Mouse (Mus musculus): ENCODE measurements around the gene Dop1b. TPM values are rescaled to one million over a fixed set of nuclear protein-coding genes. Genes with fewer than 3 reads are reported as not detected.

Gene Dop1b
- total RNA-seq, 1 experiment: 11.6 TPM

- no peak for TF ChIP-seq ZC3H11A (IDR thresholded peaks at IDR 0.05; ENCODE audit: borderline replicate concordance, low read depth, low read length)
- no peak for TF ChIP-seq MAFK (IDR thresholded peaks at IDR 0.05; ENCODE audit: insufficient read depth, low read depth, low read length)
- no peak for TF ChIP-seq HCFC1 (IDR thresholded peaks at IDR 0.05; ENCODE audit: borderline replicate concordance, insufficient read depth, low read length)
- TF ChIP-seq ZNF384 (IDR thresholded peaks at IDR 0.05; ENCODE audit: low read depth, low read length): no peak
- TF ChIP-seq CHD2 (IDR thresholded peaks at IDR 0.05; ENCODE audit: low read depth, low read length): no peak
- Histone ChIP-seq H3K4me1 (ENCODE audit: control insufficient read depth in 2 of 2, insufficient read depth in 2 of 2, low read length in 2 of 2, poor library complexity in 1 of 2) (peaks cover 0 to 4% of the 10 kb centered on the region in 2 experiments; a peak in 1 of 4 replicates), H3K9me3 (ENCODE audit: control insufficient read depth, insufficient read depth, low read depth, low read length) (no peaks in the 10 kb centered on the region), H3K27ac (ENCODE audit: insufficient read depth, low read depth, low read length, poor library complexity, severe bottlenecking) (no peak overlapping the region), H3K9ac (ENCODE audit: insufficient read depth, low read depth, low read length, poor library complexity, severe bottlenecking) (no peak overlapping the region), H3K4me3 (ENCODE audit: insufficient read depth in 1 of 2, low read depth in 1 of 2, low read length in 2 of 2, poor library complexity in 1 of 2, severe bottlenecking in 1 of 2) (no peak overlapping the region), H3K36me3 (ENCODE audit: control insufficient read depth, insufficient read depth, low read length, poor library complexity, severe bottlenecking) (no peaks in the 10 kb centered on the region)
- in situ Hi-C loops (cut with MboI; ENCODE audit: low sequenced_read_pairs in 2 of 2, unreplicated experiment in 2 of 2): no loop called here
- DNase-seq (ENCODE audit: low read depth, low spot score): no peak
These were observed 31.2 kb downstream of the Dop1b start for GRCm38 (mm10) chr16:93742903-93743302.

GRCm38 (mm10) chr16:93744049-93744490, 32.4 kb downstream of the Dop1b start:
- DNase-seq (ENCODE audit: low read depth, low spot score): no peak
- no peak overlapping the region for H3K4me3 ChIP-seq (ENCODE audit: insufficient read depth in 1 of 2, low read depth in 1 of 2, low read length in 2 of 2, poor library complexity in 1 of 2, severe bottlenecking in 1 of 2)
- H3K36me3 ChIP-seq (ENCODE audit: control insufficient read depth, insufficient read depth, low read length, poor library complexity, severe bottlenecking): no peaks in the 10 kb centered on the region
- TF ChIP-seq CHD2 (IDR thresholded peaks at IDR 0.05; ENCODE audit: low read depth, low read length): no peak
- TF ChIP-seq ZNF384 (IDR thresholded peaks at IDR 0.05; ENCODE audit: low read depth, low read length): no peak
- no peak overlapping the region for H3K9ac ChIP-seq (ENCODE audit: insufficient read depth, low read depth, low read length, poor library complexity, severe bottlenecking)
- peaks cover 0 to 4% of the 10 kb centered on the region in 2 experiments; a peak in 1 of 4 replicates for H3K4me1 ChIP-seq (ENCODE audit: control insufficient read depth in 2 of 2, insufficient read depth in 2 of 2, low read length in 2 of 2, poor library complexity in 1 of 2)
- no peaks in the 10 kb centered on the region for H3K9me3 ChIP-seq (ENCODE audit: control insufficient read depth, insufficient read depth, low read depth, low read length)
- in situ Hi-C loops (cut with MboI; ENCODE audit: low sequenced_read_pairs in 2 of 2, unreplicated experiment in 2 of 2): no loop called here
- H3K27ac ChIP-seq (ENCODE audit: insufficient read depth, low read depth, low read length, poor library complexity, severe bottlenecking): no peak overlapping the region

- H3K9me3 ChIP-seq (ENCODE audit: control insufficient read depth, insufficient read depth, low read depth, low read length): no peaks in the 10 kb centered on the region
- DNase-seq (ENCODE audit: low read depth, low spot score): no peak
- H3K4me1 ChIP-seq (ENCODE audit: control insufficient read depth in 2 of 2, insufficient read depth in 2 of 2, low read length in 2 of 2, poor library complexity in 1 of 2): peaks cover 0 to 4% of the 10 kb centered on the region in 2 experiments; a peak in 1 of 4 replicates
- no peak overlapping the region for H3K27ac ChIP-seq (ENCODE audit: insufficient read depth, low read depth, low read length, poor library complexity, severe bottlenecking)
- no peaks in the 10 kb centered on the region for H3K36me3 ChIP-seq (ENCODE audit: control insufficient read depth, insufficient read depth, low read length, poor library complexity, severe bottlenecking)
- in situ Hi-C loops (cut with MboI; ENCODE audit: low sequenced_read_pairs in 2 of 2, unreplicated experiment in 2 of 2): no loop called here
- TF ChIP-seq HCFC1 (IDR thresholded peaks at IDR 0.05; ENCODE audit: borderline replicate concordance, insufficient read depth, low read length) (no peak), ZC3H11A (IDR thresholded peaks at IDR 0.05; ENCODE audit: borderline replicate concordance, low read depth, low read length) (no peak), ZNF384 (IDR thresholded peaks at IDR 0.05; ENCODE audit: low read depth, low read length) (no peak), MAFK (IDR thresholded peaks at IDR 0.05; ENCODE audit: insufficient read depth, low read depth, low read length) (no peak), CHD2 (IDR thresholded peaks at IDR 0.05; ENCODE audit: low read depth, low read length) (no peak)
- H3K9ac ChIP-seq (ENCODE audit: insufficient read depth, low read depth, low read length, poor library complexity, severe bottlenecking): no peak overlapping the region
- H3K4me3 ChIP-seq (ENCODE audit: insufficient read depth in 1 of 2, low read depth in 1 of 2, low read length in 2 of 2, poor library complexity in 1 of 2, severe bottlenecking in 1 of 2): no peak overlapping the region
These were observed 33.2 kb downstream of the Dop1b start for GRCm38 (mm10) chr16:93744804-93745340.

- no peaks in the 10 kb centered on the region for H3K9me3 ChIP-seq (ENCODE audit: control insufficient read depth, insufficient read depth, low read depth, low read length)
- no peaks in the 10 kb centered on the region for H3K36me3 ChIP-seq (ENCODE audit: control insufficient read depth, insufficient read depth, low read length, poor library complexity, severe bottlenecking)
- no peak overlapping the region for H3K4me3 ChIP-seq (ENCODE audit: insufficient read depth in 1 of 2, low read depth in 1 of 2, low read length in 2 of 2, poor library complexity in 1 of 2, severe bottlenecking in 1 of 2)
- in situ Hi-C loops (cut with MboI; ENCODE audit: low sequenced_read_pairs in 2 of 2, unreplicated experiment in 2 of 2): no loop called here
- peaks cover 0 to 4% of the 10 kb centered on the region in 2 experiments; a peak in 1 of 4 replicates for H3K4me1 ChIP-seq (ENCODE audit: control insufficient read depth in 2 of 2, insufficient read depth in 2 of 2, low read length in 2 of 2, poor library complexity in 1 of 2)
- H3K27ac ChIP-seq (ENCODE audit: insufficient read depth, low read depth, low read length, poor library complexity, severe bottlenecking): no peak overlapping the region
- DNase-seq (ENCODE audit: low read depth, low spot score): no peak
- TF ChIP-seq MAFK (IDR thresholded peaks at IDR 0.05; ENCODE audit: insufficient read depth, low read depth, low read length) (no peak), CHD2 (IDR thresholded peaks at IDR 0.05; ENCODE audit: low read depth, low read length) (no peak), ZNF384 (IDR thresholded peaks at IDR 0.05; ENCODE audit: low read depth, low read length) (no peak), ZC3H11A (IDR thresholded peaks at IDR 0.05; ENCODE audit: borderline replicate concordance, low read depth, low read length) (no peak), HCFC1 (IDR thresholded peaks at IDR 0.05; ENCODE audit: borderline replicate concordance, insufficient read depth, low read length) (no peak)
- H3K9ac ChIP-seq (ENCODE audit: insufficient read depth, low read depth, low read length, poor library complexity, severe bottlenecking): no peak overlapping the region
These were observed 34.7 kb downstream of the Dop1b start for GRCm38 (mm10) chr16:93746397-93746796.

GRCm38 (mm10) chr16:93746957-93747356, 35.3 kb downstream of the Dop1b start:
- DNase-seq (ENCODE audit: low read depth, low spot score): no peak
- TF ChIP-seq MAFK (IDR thresholded peaks at IDR 0.05; ENCODE audit: insufficient read depth, low read depth, low read length): no peak
- TF ChIP-seq ZNF384 (IDR thresholded peaks at IDR 0.05; ENCODE audit: low read depth, low read length): no peak
- TF ChIP-seq CHD2 (IDR thresholded peaks at IDR 0.05; ENCODE audit: low read depth, low read length): no peak
- no peak for TF ChIP-seq HCFC1 (IDR thresholded peaks at IDR 0.05; ENCODE audit: borderline replicate concordance, insufficient read depth, low read length)
- no peak for TF ChIP-seq ZC3H11A (IDR thresholded peaks at IDR 0.05; ENCODE audit: borderline replicate concordance, low read depth, low read length)
- Histone ChIP-seq H3K27ac (ENCODE audit: insufficient read depth, low read depth, low read length, poor library complexity, severe bottlenecking) (no peak overlapping the region), H3K9ac (ENCODE audit: insufficient read depth, low read depth, low read length, poor library complexity, severe bottlenecking) (no peak overlapping the region), H3K4me1 (ENCODE audit: control insufficient read depth in 2 of 2, insufficient read depth in 2 of 2, low read length in 2 of 2, poor library complexity in 1 of 2) (peaks cover 0 to 6% of the 10 kb centered on the region in 2 experiments; a peak in 1 of 4 replicates), H3K9me3 (ENCODE audit: control insufficient read depth, insufficient read depth, low read depth, low read length) (no peaks in the 10 kb centered on the region), H3K36me3 (ENCODE audit: control insufficient read depth, insufficient read depth, low read length, poor library complexity, severe bottlenecking) (no peaks in the 10 kb centered on the region), H3K4me3 (ENCODE audit: insufficient read depth in 1 of 2, low read depth in 1 of 2, low read length in 2 of 2, poor library complexity in 1 of 2, severe bottlenecking in 1 of 2) (no peak overlapping the region)
- in situ Hi-C loops (cut with MboI; ENCODE audit: low sequenced_read_pairs in 2 of 2, unreplicated experiment in 2 of 2): no loop called here

All from ES-E14 (cell line).